Mouse (Mus musculus) ovary, postnatal 10 days (tissue): ENCODE data around the gene Ociad2.
A peak's percentile ranks its signal among the peaks of the same experiment; 100 is the strongest.

Source experiments
- DNase-seq: peaks from one replicate; pipeline ENCODE4 v3.0.0; 2022; ENCODE audit warnings: low spot score

Gene Ociad2

DNA sequence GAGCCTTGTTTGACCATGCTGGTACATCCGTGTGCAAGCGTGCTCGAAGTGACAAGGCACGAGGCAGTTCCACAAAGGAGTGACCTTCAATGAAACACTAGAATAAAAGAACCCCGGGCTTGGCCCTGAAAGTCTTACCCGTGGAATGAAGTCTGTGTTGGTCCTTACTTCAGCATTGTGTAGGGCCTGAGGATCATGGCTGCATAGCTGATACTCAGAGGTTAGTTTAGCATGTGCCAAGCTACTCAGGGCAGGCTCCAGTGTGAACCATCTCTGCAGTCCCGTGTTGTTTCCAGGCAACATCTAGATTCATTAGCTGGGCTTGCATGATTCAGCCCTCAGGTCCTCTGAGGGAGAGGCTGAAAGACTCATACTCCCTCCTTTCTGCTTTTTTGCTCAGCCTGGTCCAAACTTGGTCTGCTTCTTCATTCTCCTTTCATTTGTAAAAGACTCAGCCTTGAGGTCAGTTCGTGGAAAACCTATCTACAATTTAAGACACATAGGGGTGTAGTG lies at the start of gene Ociad2:
Ociad2 (minus strand) TSS at position 306 of the 513 bp plus-strand sequence.
- DNase-seq, result no peak

DNA sequence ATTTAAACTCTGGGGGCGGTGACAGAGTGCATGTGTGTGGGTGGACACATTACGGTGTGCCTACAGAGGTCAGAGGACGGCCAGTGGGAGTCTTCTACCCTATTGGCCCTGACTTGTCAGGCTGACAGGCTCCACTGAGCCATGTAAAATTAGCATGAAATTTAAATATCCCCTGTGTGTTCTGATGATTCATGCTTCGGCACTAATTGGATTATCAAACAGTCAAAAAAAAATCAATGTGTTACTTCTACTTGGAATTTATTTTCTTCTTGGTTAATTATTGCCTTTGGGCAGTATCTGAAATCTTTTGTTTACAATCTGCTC lies 42.8 kb upstream of the Ociad2 start:
- DNase-seq, result no peak

DNA sequence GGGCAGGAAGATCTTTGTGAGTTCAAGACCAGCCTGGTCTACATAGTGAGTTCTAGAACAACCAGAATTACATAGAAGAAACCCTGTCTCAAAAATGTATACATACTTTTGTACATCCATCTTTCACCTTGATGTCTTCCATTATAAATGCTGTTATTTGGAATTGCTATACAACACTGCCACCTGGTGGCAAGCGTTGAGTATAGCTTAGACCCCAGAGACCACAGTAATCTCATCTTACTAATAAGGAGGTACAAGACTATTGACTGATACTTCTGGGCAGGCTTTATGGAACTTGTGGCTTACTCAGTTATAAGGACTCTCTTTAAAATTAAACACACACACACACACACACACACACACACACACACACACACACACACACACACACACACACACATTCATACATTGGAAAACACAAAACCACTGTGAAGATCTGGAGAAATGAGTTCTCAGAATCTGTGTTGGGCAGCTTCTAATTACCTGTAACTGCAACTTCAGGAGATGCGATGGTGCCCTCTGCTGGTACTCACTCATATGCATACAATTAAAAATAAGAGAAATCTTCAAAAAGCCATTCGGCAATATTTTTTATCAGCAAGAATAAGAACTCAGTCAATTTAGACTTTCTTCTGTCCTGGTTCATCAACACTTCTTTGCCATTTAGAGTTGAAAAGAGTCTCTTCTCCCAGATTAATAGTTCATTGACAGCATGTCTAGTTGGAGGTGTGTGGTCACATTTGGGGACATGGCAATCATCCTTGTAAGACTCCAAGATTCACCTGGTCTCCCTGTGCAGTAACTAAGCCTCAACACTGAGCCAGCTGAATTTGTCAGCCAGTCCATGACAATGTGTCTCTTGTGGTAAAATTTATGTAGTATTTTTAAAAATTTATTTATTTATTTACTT lies 42.2 kb upstream of the Ociad2 start:
- no peak for DNase-seq

DNA sequence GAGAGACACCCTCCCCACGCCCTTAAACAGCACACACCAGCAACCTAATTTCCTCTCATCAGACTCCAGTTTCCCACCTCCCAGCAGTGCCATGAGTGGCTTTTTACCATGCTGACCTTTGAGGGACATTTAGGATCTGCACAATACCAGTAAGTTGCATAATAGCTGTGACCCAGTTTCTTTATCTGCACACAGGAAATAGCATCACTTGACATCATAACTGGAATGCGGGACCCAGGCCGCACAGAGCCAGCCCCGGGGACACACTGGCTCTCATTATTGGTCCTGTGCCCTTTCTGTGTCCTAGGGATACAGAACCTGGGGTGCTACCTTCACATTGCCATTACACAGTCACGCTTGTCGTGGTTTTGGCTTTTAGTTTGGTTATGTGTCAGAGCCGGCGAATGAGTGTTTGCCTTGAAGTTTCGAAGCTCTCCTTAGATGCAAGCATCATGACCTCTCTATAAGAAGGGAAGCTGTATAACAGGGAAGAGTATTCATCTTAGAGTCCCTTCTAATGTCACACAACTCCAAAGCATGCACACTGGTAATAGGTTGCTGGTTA lies 41.2 kb upstream of the Ociad2 start:
- DNase-seq, result no peak

DNA sequence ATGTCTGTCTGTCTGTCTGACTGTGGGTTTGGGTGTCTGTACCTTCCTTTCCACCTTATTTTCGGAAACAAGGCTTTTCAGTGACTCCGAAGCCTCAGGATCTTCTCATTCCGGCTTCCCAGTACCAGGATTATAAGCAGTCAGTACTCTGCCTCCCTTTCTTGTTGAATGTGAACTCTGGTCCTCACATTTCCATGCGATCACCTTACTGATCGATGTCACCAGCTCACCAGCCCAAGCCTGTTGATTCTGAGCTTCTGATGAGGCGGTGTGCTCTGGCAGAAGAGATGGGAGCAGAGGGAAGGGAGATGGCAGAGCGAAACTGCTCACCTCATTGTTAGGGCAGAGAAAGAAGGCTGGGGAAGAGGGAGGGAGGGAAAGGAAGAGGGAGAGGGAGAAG lies 40.7 kb upstream of the Ociad2 start:
- no peak for DNase-seq

DNA sequence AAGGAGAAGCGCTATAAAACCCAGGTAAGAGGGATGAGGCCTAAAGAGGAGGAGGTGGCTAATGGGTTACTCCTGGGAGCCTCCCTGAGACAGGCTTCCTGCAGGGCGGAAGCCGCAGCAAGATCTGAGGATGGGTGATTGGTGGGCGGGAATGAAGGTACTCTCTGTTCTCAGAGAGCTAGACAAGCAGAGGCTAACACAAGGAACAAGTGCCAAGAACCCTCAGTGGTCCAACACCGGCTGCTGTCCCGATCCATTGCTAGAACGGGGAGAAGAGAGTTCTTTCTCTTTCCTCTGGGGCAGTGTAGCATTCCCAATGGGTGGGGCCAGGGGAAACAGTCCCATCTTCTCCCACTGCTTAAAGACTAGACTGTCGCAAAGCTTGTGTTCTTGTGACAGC lies 40.0 kb upstream of the Ociad2 start:
- DNase-seq, result no peak

DNA sequence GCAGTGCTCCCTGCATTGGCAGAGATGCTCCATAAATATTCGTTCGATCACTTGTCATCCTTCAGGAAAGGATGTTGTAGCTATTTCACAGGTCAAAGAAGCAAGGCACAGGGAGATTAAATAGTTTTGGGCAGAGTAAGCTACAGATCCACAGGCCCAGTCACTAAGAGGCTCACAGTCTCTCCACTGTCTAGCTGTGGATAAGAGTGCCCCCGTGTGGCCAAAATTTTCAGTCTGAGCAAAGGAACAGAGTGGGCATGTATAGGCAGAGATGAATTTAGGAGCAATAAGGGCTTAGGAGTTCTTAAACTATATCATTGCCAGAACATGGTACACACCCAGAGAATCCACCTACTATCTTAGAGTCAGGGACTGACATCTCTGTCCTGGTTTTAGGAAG lies 39.1 kb upstream of the Ociad2 start:
- peak; percentile 82 for DNase-seq

DNA sequence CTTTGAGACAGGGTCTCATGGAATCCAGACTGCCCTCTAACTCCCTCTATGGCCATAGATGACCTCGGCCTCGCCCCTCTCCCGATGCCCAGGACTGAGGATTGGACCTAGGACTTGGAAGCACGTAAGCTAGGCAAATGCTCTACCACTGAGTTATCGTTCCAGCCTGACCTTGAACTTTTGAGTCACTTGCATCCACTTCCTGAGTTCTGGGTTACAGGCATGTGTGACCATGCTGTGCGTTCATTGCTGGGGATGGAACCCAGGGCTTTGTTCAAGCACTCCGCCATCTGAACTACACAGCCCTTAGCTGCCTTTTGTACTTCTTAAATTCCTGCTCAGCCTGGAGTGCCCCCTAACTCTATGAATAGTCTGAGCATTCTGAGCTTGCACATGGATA lies 35.7 kb upstream of the Ociad2 start:
- DNase-seq, result no peak

DNA sequence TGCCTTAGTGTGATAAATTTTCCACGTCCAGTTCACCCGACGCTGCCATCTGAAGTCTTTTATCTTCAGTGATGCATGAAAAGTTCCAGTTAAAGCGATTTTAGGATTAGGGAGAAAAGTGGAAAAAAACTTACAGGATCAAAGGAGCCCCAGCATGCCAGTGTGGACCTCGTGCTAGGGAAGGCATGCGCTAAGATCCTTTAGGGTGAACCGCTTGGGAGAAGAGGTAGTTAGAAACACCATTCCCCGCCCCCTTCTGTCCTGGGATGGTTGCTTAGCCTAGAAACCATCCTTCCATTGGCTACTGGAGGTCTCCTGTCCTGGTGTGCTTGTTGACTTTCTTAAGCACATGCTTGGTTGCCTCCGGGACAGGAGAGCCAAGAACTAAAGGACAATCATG lies 35.2 kb upstream of the Ociad2 start:
- no peak for DNase-seq

DNA sequence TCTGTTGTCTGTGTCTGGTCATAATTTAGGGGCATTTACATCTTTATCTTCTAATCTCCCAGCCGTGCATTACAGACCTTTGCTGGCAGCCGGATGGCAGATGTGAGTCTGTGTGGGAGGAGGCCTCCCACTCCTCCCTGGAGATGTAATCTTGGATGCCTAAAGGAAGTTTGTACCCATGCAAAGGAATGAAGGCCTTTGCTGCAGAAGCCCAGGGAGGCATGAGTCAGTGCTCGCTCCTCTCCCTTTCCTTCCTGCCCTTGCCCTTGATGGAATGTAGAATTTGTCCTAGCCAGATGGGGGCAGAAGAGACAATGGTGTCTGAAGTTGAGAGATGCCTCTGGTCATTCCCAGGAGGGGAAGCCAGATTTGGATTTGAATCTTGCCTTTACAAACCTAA lies 32.4 kb upstream of the Ociad2 start:
- DNase-seq, result no peak

DNA sequence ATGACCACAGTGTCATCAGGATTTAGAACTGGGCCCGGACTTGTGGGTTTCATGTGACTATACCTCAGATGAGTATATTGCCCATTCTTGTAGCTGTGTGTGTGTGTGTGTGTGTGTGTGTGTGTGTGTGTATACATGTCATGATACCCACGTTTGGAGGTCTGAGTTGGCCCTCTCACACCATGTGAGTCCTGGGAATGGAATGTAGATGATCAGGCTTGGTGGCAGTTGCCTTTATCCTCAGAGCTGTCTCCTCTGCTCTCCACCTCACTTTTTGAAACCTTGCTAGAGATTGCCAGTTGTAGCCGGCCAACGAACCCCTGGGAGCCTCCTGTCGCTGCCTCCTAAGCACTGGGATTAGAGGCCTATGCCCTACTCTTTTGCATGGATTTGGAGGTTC lies 31.8 kb upstream of the Ociad2 start:
- DNase-seq, result no peak

DNA sequence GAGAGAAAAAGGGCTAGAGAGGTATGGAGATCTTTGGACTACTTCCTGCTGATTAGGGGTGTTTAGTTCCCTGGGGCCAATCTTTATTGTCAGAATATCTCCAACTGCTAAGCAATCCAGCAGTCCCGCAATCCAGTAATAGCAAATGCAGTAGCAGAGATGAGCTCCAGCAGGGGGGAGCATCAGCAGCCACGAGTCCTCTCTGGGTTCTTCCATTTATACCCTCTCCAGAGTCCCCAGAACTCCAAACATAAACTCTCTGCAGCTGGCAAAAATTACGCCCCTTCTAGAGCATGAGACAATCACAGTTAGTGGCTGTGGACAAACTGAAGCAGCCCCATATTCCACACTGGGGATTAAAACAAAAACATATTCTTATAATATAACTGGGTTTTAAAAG lies 28.9 kb upstream of the Ociad2 start:
- no peak for DNase-seq

DNA sequence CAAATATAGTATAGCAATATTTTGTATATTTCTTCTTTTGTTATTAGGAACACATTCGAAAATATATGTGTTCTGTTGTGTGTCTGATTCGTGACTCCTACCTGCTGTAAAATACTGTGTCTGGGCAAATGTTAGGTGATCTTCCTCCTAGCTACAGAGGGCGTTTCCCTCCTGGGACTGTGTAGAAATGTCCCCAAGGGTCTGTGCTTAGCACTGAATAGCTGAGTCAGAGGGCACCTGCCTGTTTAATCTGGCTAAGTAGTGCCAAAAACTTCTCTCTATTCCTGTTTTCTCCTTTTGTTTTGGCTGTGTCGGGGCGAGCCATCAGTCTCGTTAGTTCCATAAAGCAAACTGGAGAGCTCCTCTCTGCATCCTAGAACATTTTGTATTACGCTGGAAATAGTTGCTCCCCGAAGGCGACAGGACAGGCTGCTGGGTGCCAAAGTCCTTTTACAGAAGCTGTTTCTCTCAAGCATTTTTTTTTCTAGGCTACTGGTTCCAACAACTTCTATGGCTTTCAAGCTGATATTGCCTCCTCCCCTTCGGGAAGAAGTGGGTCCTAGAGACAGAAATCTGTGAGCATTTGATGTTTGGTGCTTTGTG lies 28.1 kb upstream of the Ociad2 start:
- no peak for DNase-seq

DNA sequence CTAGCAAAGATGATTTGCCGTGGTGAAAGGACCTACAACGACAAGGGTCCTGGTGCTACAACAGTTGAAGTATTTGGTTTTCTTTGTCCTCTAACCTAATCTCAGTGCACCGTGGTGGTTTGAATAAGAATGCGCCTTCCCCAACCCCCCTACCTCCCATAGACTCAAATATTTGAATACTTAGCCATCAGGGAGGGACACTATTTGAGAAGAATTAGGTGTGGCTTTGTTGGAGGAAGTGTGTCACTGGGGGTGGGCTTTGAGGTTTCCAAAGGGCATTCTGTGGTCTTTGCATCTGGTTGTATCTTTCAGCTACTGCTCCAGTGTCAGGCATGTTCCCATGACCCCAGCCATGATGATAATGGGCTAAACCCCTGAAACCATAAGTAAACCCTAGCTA lies 27.1 kb upstream of the Ociad2 start:
- no peak for DNase-seq

DNA sequence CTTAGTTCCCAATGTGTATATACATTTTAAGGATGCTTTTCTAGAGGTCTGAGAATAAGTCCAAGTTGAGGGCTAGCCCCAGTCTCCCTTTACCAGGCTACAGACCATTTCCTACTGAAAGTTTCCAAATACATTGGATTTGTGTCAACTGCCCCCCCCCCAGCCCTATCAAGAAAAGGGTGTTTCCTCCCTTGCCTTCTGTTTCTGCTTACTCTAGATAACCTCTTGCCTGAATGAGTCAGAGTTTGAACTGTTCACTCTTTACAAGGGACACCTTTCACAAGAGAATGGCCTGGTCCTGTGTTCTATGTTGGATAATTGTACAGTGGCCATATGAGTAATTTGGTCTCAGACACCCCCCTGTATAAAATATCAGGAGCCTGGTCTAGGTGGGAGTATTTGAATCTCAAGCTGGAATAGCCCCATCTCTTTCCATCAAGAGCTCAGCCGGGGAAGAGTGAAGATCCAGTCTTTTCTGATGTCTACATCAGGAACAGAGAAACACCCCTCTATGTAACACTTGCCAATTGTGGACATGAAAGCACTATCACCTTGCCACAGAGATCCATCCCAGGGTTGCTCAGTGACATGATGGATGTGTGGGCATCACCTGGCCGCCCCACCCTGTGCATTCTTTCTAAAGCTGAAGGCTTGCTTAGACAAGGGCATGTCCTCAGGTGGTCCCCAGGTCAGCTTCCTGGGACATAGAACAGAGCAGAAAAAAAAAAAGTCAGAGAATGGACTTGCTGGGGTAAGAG lies 23.5 kb upstream of the Ociad2 start:
- no peak for DNase-seq

DNA sequence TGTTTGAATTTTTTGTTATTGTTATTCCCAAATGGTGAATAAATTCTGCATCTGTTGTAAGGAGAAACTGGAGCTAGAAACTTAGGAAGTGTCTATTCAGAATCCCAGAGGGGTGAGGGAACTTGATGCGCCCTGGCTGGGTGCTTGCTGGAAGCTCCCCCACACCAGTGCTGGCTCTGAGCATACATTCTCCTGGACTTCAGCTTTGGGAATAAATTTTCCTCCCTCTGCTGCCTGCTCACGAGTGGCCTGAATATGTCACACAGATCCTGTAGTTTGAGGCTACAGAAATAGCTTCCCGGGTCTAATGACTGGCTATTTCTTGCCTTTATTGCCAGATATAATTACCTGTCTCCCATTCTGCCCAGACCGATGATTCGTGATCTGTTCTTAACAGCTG lies 22.0 kb upstream of the Ociad2 start:
- no peak for DNase-seq

DNA sequence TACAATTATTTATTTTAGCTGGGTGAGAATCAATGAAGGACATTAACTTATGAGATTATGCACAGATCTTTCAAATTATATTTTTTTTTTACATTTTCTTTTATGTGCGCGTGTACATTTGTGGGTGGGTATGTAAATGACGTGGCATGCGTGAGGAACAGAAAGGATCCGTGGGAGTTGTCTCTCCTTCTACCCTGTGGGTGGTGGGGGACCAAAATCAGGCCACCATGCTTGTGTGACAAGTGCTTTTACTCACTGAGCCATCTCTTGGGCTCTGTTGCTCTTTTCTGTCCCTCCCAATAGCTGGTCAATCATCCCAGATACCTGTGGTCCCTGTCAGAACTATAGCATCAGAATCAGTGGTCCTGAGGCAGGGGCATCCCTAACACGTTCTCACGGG lies 21.5 kb upstream of the Ociad2 start:
- no peak for DNase-seq

DNA sequence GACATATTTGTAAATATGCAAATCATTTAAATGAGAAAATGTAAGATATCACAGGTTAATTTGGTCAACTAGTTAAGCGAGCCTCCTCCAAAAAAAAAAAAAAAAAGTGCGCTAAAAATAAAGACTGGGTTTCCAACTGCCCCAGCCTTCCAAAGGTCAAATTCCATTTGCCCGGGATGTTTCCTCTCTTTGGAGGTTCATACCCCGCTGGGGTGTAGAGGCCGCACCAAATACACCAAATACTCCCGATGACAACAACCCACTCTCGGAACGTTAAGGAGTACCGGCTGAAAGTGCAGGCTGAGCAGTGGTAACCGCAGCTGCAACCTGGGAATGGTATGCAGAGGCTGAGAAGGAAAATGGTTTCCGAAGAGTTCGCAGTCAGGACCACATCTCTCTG lies 19.4 kb upstream of the Ociad2 start:
- DNase-seq, result no peak

DNA sequence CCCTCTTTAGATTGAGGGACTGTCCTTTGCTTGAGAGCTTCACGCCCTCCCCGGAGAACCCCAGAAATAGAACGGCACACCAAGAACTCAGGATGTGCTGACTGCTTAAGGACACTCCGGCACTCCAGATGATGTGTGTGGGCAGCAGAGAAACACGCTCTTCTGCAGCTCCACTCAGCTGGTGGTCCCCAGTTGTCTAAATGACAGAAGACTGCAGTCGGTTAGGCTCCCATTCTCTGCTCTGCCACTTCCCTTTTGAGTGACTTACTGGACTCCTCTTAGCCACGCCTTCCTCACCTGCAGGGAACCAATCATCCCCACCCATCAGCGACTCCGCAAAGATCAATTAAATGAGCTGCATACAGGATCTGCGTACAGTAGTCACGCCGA lies 18.9 kb upstream of the Ociad2 start:
- DNase-seq, result no peak

DNA sequence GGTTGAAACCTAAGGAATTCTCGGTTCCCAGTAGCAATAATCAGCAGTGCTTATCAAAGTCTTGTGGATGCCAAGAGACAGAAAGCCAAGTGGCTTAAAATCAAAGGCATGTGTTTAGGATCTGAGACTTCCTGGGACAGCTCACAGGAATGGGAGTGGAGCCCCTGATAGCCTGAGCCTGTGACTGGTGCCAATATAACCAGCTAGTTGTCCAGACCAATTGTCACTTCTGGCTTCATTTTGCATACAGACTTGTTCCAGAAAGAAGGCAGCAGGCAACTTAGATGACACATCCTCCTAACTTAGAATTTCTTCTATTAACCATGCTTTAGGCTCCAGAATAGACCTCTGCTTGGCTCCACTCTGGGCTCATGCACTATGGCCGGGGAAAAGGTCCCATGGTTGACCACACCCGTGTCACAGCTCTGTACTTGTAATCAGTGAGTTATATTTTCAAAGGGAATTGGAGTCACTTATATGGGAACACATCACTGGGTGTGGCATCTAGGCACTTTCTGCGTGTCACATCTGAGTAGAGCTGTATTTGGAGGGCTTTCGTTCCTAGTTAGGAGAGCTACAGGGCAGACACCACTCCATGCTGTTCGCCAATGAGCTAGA lies 18.4 kb upstream of the Ociad2 start:
- DNase-seq, result no peak

DNA sequence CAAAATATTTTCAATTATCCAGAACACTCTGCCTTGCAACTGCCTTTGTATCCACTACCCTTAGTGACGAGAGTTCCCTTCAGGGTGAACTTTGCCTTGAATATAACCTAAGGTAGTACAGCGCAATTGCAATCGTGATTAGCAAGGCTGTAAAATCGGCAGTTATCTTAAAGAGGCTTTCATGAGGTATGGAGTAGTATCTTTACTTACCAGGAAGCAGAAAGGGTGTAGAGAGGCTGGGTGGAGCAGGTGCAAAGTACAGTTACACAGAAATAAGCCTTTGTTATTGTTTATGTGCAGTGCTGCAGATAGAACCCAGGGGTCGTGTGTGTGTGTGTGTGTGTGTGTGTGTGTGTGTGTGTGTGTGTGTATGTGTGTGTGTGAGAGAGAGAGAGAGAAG lies 14.6 kb upstream of the Ociad2 start:
- no peak for DNase-seq

DNA sequence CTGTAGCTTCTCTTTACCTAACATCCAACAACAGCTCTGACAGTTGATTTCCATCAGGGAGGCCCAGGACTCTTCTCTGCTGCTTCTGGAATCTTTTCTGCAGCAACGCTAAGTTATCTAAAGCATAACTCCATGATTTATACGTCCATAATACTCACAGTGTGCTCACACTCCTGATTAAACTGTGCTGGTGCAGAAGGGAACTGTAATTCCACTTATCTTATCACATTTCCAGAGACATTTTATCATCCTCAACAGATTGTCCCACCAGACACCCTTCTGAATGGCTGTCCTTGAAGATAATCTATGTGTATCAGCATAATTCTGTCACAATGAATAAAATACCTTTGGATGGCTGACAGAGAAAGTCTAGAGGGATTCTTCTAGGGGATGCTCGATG lies 13.2 kb upstream of the Ociad2 start:
- DNase-seq, result no peak
